Mouse (Mus musculus) ES-E14 (cell line): ENCODE measurements around the gene Gpx4.

ENCODE experiments used
- CHD2 ChIP-seq: IDR thresholded peaks from 2 replicates; pipeline ENCODE4 v1.6.1; 2014; ENCODE audit warnings: mild to moderate bottlenecking, low read depth, low read length, inconsistent platforms
- HCFC1 ChIP-seq: IDR thresholded peaks from 2 replicates; pipeline ENCODE4 v1.6.1; 2012; ENCODE audit warnings: low read length, inconsistent platforms, borderline replicate concordance; ENCODE audit not compliant: insufficient read depth
- MAFK ChIP-seq: IDR thresholded peaks from 2 replicates; pipeline ENCODE4 v1.6.1; 2014; ENCODE audit warnings: mild to moderate bottlenecking, low read depth, low read length, inconsistent platforms; ENCODE audit not compliant: insufficient read depth

DNA sequence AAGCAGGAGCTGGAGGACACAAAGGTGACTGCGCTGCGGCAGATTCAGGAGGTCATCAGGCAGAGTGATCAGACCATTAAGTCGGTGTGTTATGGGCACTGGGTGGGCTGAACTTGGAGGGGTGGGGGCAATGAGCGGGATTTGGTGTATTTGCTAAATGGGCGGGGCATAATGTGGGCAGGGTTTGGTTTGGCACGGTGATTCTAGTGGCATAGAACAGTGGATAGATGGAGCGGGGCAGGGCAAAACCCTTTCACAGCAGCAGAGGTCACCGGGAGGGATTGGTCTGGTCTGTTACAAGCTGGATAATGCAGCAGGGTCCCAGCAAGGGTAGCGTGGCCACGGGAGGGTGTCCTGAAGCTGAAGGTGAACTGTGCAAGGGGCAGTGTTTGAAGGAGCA lies 21.5 kb upstream of the Gpx4 start:
- no peak for TF ChIP-seq HCFC1
- TF ChIP-seq MAFK = no peak
- no peak for TF ChIP-seq CHD2
